Mouse (Mus musculus) hindbrain, embryonic 16.5 days (tissue): ENCODE data around the gene H2-DMb1. TPM values are rescaled to one million over a fixed set of nuclear protein-coding genes. Genes with fewer than 3 reads are reported as not detected.

Experiments used
- ATAC-seq: fragments of 200-750 bp; cut with Nextera tagmentation; 2 replicates; pipeline ENCODE4 v1.8.0; 2017; ENCODE audit warnings: moderate TSS enrichment, moderate library complexity
- H3K27ac ChIP-seq: fragments of 300-500 bp; sonication (generic); 2 replicates; pipeline ENCODE4 v1.5.1; 2014; ENCODE audit warnings: low read depth, mild to moderate bottlenecking, control low read depth, low read length, moderate library complexity
- H3K27me3 ChIP-seq: fragments of 300-500 bp; sonication (generic); replicated peaks from 2 replicates; pipeline ENCODE4 v1.6.1; 2014; ENCODE audit warnings: low read length; ENCODE audit not compliant: control insufficient read depth, insufficient read depth
- H3K36me3 ChIP-seq: fragments of 300-500 bp; sonication (generic); 2 replicates; pipeline ENCODE4 v1.6.1; 2014; ENCODE audit warnings: mild to moderate bottlenecking, low read length, moderate library complexity, mixed read lengths; ENCODE audit not compliant: control insufficient read depth, insufficient read depth
- H3K4me1 ChIP-seq: fragments of 300-500 bp; sonication (generic); 2 replicates; pipeline ENCODE4 v1.6.1; 2014; ENCODE audit warnings: low read depth, low read length; ENCODE audit not compliant: control insufficient read depth, insufficient read depth
- H3K4me2 ChIP-seq: fragments of 300-500 bp; sonication (generic); 2 replicates; pipeline ENCODE4 v1.6.1; 2014; ENCODE audit warnings: mild to moderate bottlenecking, low read length, control low read depth, moderate library complexity
- H3K4me3 ChIP-seq: fragments of 300-500 bp; sonication (generic); 2 replicates; pipeline ENCODE4 v1.5.1; 2014; ENCODE audit warnings: mild to moderate bottlenecking, low read length, control low read depth, moderate library complexity
- H3K9ac ChIP-seq: fragments of 300-500 bp; sonication (generic); 2 replicates; pipeline ENCODE4 v1.6.1; 2014; ENCODE audit warnings: low read depth, mild to moderate bottlenecking, control low read depth, low read length, moderate library complexity
- H3K9me3 ChIP-seq: fragments of 300-500 bp; sonication (generic); 2 replicates; pipeline ENCODE4 v1.6.1; 2014; ENCODE audit warnings: mild to moderate bottlenecking, low read length, moderate library complexity; ENCODE audit not compliant: control insufficient read depth
- WGBS: fragments of 180-500 bp; shearing (Covaris S2); extraction: QIAGEN DNeasy Blood & Tissue Kit; methylation state at CpG from one replicate; pipeline ENCODE4 v1.1.7; 2014; 5-methylcytosine and 5-hydroxymethylcytosine counted together
- polyA plus RNA-seq: library from polyadenylated mRNA; unstranded; fragments of >200 nt; fragmentation: Nextera tagmentation; extraction: Ambion mirVana; gene quantifications from 2 replicates; pipeline ENCODE4 v1.2.1, GENCODE M21; 2015

H2-DMb1 gene
- polyA plus RNA-seq, 1 experiment from 2014 or later = 0.68 TPM

DNA sequence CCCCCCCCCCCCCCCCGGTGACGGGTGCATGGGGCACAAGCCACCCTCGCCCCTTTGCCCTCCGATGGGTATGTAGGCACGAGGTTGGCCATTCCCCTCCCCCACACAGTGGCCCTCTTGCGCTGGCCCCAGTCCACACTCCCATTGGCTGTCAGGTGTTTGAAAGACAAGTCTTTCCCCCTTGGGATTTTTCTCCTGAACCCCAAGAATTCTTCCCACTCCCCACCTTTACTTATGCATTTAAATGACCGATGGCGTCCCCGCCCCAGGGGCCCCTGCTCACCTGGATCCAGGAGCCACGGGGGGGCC lies 31.0 kb upstream of the H2-DMb1 start:
- no peak for ATAC-seq
- H3K4me3 ChIP-seq = peak overlapping the region; percentile 86
- H3K27me3 ChIP-seq = no peaks in the 10 kb centered on the region
- peak overlapping the region; percentile 99 for H3K9ac ChIP-seq
- peak overlapping the region; percentile 100 for H3K27ac ChIP-seq
- H3K36me3 ChIP-seq = peaks cover 4% of the 10 kb centered on the region; the same call in 1 of the 2 replicates
- WGBS = under 1% methylated on average over 7 of the region's 10 CpGs
- H3K9me3 ChIP-seq = no peaks in the 10 kb centered on the region
- peaks cover 22% of the 10 kb centered on the region for H3K4me1 ChIP-seq
- peak overlapping the region; percentile 84 for H3K4me2 ChIP-seq

DNA sequence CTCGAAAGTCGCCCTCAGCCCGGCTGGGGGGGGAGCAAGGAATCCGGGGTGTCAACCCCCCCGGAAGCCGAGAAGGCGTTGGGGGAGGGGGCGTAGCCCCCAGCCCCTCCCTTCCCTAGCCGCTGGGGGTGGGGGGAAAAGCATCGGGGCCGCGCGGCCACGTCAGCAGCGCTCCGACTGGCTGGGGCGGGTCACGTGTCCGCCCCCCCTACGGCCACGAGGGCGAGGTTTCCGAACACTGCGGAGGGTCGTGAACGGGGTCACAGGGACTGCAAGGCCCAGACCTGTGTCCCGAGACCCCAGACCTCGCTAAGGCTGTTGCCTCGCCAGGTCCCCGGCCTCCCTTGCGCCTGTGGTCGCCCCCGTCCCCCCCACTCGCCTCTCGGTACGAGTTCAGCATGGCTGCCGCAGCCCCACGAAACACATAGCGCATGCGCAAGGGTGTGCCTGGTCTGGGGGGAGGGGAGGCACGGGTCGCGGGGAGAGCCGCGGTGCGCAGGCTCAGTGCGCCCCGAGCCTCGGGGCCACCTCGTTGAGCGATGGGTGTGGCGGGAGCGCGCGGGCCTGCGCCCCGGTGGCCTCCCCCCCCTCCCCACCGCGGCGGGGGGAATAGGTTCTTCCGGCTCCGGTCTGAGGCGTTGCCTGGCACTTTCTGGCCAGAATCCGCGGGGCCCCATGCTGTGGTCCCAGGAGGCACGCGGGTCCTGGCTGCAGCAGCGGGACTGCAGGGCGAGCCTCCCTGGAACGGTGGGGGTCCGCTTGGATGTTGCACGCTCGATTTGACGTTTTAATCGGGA lies 30.5 kb upstream of the H2-DMb1 start, which contains the start of gene Brd2:
Brd2 (minus strand) TSS at position 447 of the 797 bp plus-strand sequence.
- H3K27ac ChIP-seq = peak within 1 kb of the TSS; percentile 100
- WGBS = 1% methylated on average over 55 of the region's 75 CpGs

DNA sequence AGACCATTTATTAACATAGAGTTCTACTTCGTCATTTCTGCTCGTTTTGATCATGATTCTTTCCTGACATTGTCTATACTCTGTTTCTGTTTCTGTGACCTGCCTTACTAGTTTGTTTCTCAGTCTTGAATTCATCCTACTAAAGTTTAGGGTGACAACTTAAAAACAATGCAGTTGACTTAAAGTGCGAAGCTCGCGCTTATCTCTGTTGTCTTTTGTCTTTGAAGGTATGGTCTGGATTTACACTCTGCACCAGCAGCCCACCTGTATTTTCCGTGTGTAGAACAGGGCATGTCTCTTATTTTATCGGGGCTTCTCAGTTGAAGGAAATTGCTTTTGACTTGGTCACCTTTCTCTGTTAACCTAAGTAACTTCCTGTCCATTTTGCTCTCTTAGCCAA lies 29.8 kb upstream of the H2-DMb1 start:
- Histone ChIP-seq H3K4me2 (peak overlapping the region; percentile 84), H3K4me1 (peaks cover 17% of the 10 kb centered on the region), H3K27ac (peak overlapping the region; percentile 100), H3K9me3 (no peaks in the 10 kb centered on the region), H3K27me3 (no peaks in the 10 kb centered on the region), H3K4me3 (peak overlapping the region; percentile 86), H3K9ac (peak overlapping the region; percentile 99), H3K36me3 (peaks cover 4% of the 10 kb centered on the region; the same call in 1 of the 2 replicates)
- WGBS = 1% methylated on average over 7 of the region's 7 CpGs
- ATAC-seq = no peak

More for the DNA sequence above, 30.5 kb upstream of the H2-DMb1 start, which contains the start of gene Brd2:
- H3K4me2 ChIP-seq = peak within 1 kb of the TSS; percentile 84
- ATAC-seq = peak; percentile 62
- H3K9me3 ChIP-seq = no peaks in the 10 kb centered on the region
- peaks cover 4% of the 10 kb centered on the region; the same call in 1 of the 2 replicates for H3K36me3 ChIP-seq
- H3K9ac ChIP-seq = peak within 1 kb of the TSS; percentile 99
- no peaks in the 10 kb centered on the region for H3K27me3 ChIP-seq
- peak within 1 kb of the TSS; percentile 86 for H3K4me3 ChIP-seq
- peaks cover 17% of the 10 kb centered on the region for H3K4me1 ChIP-seq

DNA sequence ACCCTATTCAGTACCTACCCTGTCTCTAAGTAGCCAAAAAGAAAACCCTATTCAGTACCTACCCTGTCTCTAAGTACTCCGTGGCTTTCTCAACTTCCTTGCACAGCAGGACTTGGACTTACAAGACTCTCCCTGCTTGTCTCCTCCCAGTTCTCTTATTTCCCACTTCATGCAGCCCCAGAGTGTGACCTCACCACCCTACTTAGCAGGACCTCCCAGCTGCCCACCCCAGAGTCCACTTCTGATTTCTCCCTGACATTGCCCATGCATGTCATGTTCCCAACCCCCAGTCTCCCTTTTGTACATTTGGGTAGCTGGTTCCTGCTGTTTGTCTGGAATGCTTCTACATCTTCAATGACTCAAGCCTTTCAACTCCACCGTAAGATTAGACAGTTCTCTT lies 29.4 kb upstream of the H2-DMb1 start:
- Histone ChIP-seq H3K27me3 (no peaks in the 10 kb centered on the region), H3K4me2 (peak overlapping the region; percentile 84), H3K27ac (peak overlapping the region; percentile 100), H3K4me3 (peak overlapping the region; percentile 86), H3K4me1 (peaks cover 18% of the 10 kb centered on the region), H3K9me3 (no peaks in the 10 kb centered on the region), H3K36me3 (peaks cover 3% of the 10 kb centered on the region; the same call in 1 of the 2 replicates), H3K9ac (peak overlapping the region; percentile 99)
- no peak for ATAC-seq
- 3% methylated on average over 2 of the region's 2 CpGs for WGBS

GRCm38 (mm10) chr17:34124649-34125048 lies 28.2 kb upstream of the H2-DMb1 start:
- no peak overlapping the region for H3K27ac ChIP-seq
- H3K36me3 ChIP-seq = no peaks in the 10 kb centered on the region
- no peak overlapping the region for H3K9ac ChIP-seq
- WGBS = 87% methylated on average over 6 of the region's 6 CpGs
- H3K4me1 ChIP-seq = peaks cover 21% of the 10 kb centered on the region
- no peak overlapping the region for H3K4me3 ChIP-seq
- no peaks in the 10 kb centered on the region for H3K9me3 ChIP-seq
- H3K27me3 ChIP-seq = no peaks in the 10 kb centered on the region
- peak overlapping the region; percentile 5; the same call in 1 of the 2 replicates for H3K4me2 ChIP-seq
- no peak for ATAC-seq

DNA sequence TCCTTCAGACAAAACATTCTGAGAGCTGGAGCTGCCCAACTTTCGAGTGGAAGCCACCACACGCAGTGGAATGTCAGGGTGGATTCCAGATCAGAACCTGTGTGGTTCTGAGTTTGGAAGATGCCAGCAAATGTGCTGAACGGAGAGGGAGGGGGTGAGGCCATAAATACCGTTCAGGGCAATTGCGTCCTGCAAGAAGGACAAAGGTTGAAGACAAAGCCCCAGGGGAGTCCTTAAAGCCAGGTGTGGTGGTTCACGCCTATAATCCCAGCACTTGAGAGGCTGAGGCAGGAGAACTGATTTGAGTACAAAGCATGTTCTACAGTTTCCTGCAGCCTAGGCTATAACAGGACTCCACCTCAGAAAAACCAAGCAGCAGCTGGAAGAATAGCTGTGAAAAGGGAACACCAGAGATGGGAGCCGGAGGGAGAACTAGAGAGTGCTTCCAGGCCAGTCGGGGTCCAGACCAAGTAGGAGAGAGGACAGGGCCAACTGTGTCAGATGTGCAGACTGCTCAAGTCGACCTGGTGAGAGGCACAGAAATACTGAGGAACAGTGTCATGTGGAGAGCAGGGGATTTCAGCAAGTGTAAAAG lies 25.9 kb upstream of the H2-DMb1 start:
- Histone ChIP-seq H3K9ac (no peak overlapping the region), H3K27ac (no peak overlapping the region), H3K36me3 (no peaks in the 10 kb centered on the region), H3K4me1 (peaks cover 21% of the 10 kb centered on the region), H3K9me3 (no peaks in the 10 kb centered on the region), H3K27me3 (no peaks in the 10 kb centered on the region), H3K4me2 (no peak overlapping the region), H3K4me3 (no peak overlapping the region)
- 64% methylated on average over 9 of the region's 9 CpGs for WGBS
- ATAC-seq = no peak

GRCm38 (mm10) chr17:34127475-34127874 lies 25.4 kb upstream of the H2-DMb1 start:
- H3K27ac ChIP-seq = no peak overlapping the region
- no peak for ATAC-seq
- peaks cover 21% of the 10 kb centered on the region for H3K4me1 ChIP-seq
- H3K9ac ChIP-seq = no peak overlapping the region
- H3K4me3 ChIP-seq = no peak overlapping the region
- no peaks in the 10 kb centered on the region for H3K9me3 ChIP-seq
- no peak overlapping the region for H3K4me2 ChIP-seq
- H3K27me3 ChIP-seq = no peaks in the 10 kb centered on the region
- no peaks in the 10 kb centered on the region for H3K36me3 ChIP-seq
- 35% methylated on average over 6 of the region's 6 CpGs for WGBS

DNA sequence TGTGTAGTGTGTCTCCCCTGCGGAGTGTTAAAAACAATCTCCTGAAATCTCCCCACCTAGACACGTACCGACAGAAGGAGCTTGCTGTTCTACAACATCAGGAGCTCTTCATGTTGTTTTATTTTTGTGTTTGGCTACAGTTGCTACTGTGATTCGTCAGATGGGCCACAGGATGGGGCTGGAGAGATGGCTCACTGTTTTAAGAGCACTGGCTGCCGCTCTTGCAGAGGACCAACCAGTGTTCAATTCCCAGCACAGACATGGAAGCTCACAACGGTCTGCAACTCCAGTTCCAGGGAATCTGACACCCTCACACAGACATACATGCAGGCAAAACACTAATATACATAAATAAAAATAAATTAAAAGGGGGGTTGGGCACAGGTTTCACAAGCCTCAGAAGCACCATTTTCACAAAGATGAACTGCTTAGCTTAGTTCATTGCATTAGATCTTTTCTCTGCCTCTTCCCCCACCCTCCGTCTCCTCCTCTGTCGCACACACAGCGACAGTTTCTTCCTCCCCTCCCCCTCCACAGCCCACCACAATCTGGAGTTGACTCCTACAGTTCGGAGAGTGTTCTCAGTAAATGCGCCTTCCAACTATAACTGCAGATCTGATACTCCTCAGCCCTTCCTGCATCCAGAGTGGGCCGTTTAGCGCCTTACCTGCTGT lies 24.5 kb upstream of the H2-DMb1 start:
- no peak overlapping the region for H3K4me3 ChIP-seq
- H3K4me1 ChIP-seq = peaks cover 19% of the 10 kb centered on the region
- ATAC-seq = no peak
- no peaks in the 10 kb centered on the region for H3K36me3 ChIP-seq
- H3K9me3 ChIP-seq = no peaks in the 10 kb centered on the region
- no peaks in the 10 kb centered on the region for H3K27me3 ChIP-seq
- 23% methylated on average over 13 of the region's 13 CpGs for WGBS
- H3K27ac ChIP-seq = no peak overlapping the region
- peak overlapping the region; percentile 27; the same call in 1 of the 2 replicates for H3K4me2 ChIP-seq
- peak overlapping the region; percentile 32; the same call in 1 of the 2 replicates for H3K9ac ChIP-seq
